Mouse (Mus musculus): ENCODE data around the gene Josd1. TPM values are rescaled to one million over a fixed set of nuclear protein-coding genes. Genes with fewer than 3 reads are reported as not detected.

Gene Josd1
- 10 to 100 TPM; 16.6 to 17.4 TPM for total RNA-seq (2021)
- long read RNA-seq, experiment 1, partial matches to known transcripts, result 0 of 10 reads
- long read RNA-seq, experiment 1, other reads (novel, unspliced or antisense), result 7 of 10 reads
- long read RNA-seq, experiment 2, transcript Josd1-201 (4 exons, 3,440 nt), result major isoform, 19 of 24 reads
- long read RNA-seq, experiment 2, partial matches to known transcripts, result 2 of 24 reads
- long read RNA-seq, experiment 2, other reads (novel, unspliced or antisense), result 3 of 24 reads

- peak; percentile 86 to 94 for DNase-seq (ENCODE audit: low spot score in 2 of 2)
These were observed at the start of gene Josd1 for GRCm38 (mm10) chr15:79687646-79688267. Josd1 (minus strand) TSS chr15:79687919.

- no peak for DNase-seq (ENCODE audit: low spot score in 2 of 2)
These were observed 46.6 kb upstream of the Josd1 start for GRCm38 (mm10) chr15:79734311-79734710.

DNA sequence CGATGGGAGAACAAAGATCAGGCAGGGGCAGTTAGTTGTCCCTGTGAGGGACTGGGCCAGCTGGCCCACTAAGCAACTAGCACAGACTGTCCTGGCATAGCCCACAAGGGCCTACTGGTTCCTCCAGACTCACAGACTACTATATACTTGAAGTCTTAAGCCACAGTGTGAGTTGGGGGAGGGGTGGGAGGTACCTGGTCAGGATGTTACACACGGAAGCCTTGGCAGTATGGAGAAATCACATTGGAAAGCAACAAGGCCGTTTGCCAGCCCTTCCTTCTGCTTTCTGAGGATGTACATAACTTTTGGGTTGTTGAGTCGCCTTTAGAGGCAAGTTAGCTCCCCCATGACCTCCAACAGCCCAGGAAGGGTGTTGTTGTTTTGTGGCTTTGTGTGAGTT is 45.9 kb upstream of the Josd1 start:
- no peak for DNase-seq (ENCODE audit: low spot score in 2 of 2)

GRCm38 (mm10) chr15:79733192-79733591 is 45.5 kb upstream of the Josd1 start:
- no peak for DNase-seq (ENCODE audit: low spot score in 2 of 2)

GRCm38 (mm10) chr15:79731554-79731953 is 43.8 kb upstream of the Josd1 start:
- no peak for DNase-seq (ENCODE audit: low spot score in 2 of 2)

GRCm38 (mm10) chr15:79728731-79729388 is 41.1 kb upstream of the Josd1 start:
- no peak for DNase-seq (ENCODE audit: low spot score in 2 of 2)

- DNase-seq (ENCODE audit: low spot score in 2 of 2), result no peak
These were observed 40.6 kb upstream of the Josd1 start for GRCm38 (mm10) chr15:79728311-79728710.

- no peak for DNase-seq (ENCODE audit: low spot score in 2 of 2)
These were observed 40.1 kb upstream of the Josd1 start for GRCm38 (mm10) chr15:79727840-79728239.

DNA sequence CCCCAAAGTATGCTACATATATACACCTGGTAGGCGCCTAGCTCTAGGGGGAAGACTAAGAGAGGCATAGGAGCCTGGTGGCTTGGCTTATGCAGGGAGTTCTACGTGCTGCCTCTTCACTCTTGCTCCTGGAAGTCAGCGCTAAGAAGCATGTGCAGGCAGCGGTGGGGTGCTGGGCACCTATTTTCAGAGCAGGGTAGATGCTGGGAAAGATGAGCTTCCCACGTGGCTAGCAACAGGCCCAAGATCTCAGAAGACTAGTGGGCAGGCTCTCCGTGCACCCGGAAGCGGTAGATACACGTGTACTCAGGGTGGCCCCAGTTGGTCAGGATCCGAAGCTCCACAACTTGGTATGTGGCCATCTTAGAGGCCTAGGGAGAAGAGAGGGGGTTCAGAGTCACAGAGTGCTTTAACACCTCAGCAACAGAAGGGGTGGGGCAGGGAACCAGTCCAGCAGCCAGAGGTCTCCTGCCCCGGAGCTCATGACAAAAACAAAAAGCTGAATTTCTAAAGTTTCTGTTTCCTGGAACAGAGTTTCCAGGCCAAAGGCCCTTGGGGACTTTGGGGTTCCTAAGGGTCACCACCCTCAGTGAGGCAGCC is 37.6 kb upstream of the Josd1 start:
- DNase-seq (ENCODE audit: low spot score in 2 of 2), result no peak

- DNase-seq (ENCODE audit: low spot score in 2 of 2), result no peak
These were observed 35.7 kb upstream of the Josd1 start for GRCm38 (mm10) chr15:79723439-79723838.

DNA sequence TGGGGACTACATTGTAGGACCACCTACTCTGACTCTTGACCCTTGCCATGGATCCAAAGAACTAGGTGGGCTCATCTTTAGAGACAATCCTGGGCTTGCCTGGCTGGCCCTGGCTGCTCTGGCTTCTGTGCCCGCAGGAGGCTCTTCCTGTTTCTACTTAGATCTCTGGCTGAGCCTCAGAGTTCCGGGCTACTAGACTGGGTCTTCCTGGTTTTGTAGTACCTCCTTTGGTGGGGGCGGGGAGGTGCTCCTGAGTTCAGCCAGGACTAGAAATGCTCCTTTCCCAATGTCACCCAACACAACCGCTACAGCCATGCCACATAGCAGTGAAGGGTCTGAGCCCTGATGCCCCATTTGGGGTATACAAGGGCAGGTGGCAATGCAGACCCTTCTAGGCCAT is 33.1 kb upstream of the Josd1 start:
- no peak for DNase-seq (ENCODE audit: low spot score in 2 of 2)

DNA sequence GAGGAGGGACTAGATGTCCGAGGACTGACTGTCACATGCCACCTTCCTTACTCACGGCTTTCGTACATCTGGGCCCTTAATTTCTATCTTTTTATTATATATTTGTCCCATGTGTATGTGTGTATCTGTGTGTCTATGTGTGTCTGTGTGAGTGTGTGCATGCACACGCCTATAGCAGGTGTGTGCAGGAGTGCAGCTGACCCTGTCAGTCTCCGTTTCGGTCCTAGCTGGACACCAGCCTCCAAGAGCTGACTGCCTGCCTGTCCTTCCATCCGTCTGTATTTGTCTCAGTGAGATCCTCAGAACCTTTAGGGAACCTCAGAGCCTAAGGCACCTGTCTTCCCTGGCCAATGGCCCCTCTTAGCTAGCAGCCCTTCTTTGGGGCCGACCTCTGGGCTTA is 32.5 kb upstream of the Josd1 start:
- no peak for DNase-seq (ENCODE audit: low spot score in 2 of 2)

GRCm38 (mm10) chr15:79716710-79717109 is 29.0 kb upstream of the Josd1 start:
- DNase-seq (ENCODE audit: low spot score in 2 of 2), result no peak

DNA sequence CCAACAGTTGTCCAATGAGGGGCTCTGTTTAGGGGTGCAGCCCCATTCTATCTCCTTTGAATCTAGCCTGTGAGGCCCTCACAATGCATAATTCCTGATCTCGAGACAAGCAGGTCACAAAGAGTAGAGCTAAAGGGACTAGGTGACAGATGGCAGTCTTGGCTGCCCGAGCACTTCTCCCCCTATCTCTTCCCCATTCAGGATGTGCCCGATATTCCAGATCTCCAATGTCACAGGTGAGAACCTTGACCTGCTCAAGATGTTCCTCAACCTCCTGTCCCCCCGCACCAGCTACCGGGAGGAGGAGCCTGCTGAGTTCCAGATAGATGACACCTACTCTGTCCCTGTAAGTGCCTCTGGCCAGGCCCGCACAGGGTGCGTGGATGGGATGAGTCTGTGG is 27.9 kb upstream of the Josd1 start:
- no peak for DNase-seq (ENCODE audit: low spot score in 2 of 2)

DNA sequence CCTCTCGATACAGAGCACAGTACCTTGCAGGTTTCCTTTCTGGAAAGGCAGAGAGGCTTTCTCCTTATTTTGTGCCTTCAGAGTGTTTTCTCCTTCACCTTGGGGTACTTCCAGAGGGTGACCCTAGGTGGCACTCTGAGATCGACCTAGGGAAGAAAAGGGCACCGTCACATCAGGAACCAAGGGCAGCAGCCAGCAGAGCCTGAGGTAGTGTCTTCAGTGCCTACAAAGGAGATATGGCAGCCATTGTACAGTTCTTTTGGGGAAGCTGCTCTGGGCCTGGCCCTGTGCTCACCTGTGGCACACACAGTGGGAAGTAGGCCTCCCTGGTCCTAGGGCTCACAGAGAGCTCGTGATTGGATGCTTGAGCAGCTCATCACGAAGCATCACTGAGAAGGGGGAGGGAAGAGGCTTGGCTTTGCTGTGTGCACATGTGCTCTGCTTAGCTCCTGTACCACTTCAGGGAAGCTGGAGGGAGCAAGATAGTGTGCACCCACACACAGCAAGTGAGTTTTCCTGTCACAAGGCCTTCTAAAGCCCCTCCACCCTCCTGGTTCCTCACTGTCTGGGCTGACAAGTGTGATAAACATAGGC is 20.6 kb upstream of the Josd1 start:
- no peak for DNase-seq (ENCODE audit: low spot score in 2 of 2)

DNA sequence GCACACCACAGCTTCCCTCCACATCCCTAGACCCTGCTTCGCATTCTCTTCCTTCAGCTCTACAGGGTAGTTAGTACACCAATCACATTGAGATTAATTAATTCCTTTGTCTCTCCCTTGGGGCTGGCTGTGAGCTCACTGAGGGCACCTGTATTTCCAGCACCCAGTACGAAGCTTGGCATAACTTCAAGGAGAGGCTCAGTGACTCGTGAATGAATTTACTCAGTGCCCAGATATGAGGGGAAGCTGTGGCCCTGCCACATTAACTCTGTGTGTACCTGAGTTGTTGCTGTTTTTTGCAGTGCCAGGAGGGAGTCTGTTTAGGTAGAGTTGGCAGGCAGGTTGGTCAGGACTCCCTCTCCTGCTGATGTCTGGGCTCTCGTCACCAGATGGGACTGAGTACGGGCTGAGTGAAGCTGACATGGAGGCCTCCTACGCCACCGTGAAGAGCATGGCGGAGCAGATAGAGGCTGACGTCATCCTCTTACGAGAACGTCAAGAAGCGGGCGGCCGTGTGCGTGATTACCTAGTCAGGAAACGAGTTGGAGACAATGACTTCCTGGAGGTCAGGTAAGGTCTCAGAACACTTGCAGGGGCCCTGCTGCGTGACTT is 19.0 kb upstream of the Josd1 start:
- DNase-seq (ENCODE audit: low spot score in 2 of 2), result no peak

GRCm38 (mm10) chr15:79697558-79698187 is 10.0 kb upstream of the Josd1 start:
- no peak for DNase-seq (ENCODE audit: low spot score in 2 of 2)

DNA sequence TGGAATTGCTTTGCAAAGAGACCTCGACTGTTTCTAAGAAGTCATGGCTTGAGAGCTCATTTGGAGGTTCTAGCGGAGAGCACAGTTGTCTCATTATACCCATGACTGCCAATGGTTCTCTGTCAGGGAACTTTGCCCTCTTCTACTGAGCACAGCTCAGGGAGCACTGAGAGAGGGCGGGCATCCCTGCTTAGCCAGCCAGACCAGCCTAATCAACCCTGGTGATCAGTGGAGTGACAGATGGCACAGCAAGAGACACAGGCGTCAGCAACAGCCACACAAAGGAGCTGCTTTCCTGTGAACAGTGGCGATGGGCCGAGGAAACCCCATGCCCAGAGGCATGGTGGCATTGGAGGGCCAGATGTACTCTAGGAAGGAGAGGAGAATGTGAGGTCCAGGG is 9.3 kb upstream of the Josd1 start:
- DNase-seq (ENCODE audit: low spot score in 2 of 2), result no peak

DNA sequence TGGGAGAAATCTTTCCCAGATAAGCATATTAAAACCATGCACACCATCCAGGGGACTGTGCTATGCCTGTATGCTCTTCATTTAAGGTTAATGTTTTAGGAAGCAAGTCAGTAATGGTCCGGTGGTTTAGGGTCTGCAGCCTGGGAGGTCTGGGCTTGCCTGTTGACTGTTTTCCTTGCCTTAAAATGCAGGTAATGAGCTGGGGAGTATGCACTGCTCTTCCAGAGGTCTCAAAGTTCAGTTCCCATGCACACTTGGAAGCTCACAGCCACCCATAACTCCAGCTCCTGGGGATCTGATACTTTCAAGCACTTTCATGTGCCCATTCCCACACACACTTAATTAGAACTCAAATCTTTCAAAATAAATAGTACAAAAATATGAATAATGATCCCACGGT is 8.8 kb upstream of the Josd1 start:
- DNase-seq (ENCODE audit: low spot score in 2 of 2), result no peak

- DNase-seq (ENCODE audit: low spot score in 2 of 2), result no peak
These were observed 7.8 kb upstream of the Josd1 start for GRCm38 (mm10) chr15:79695516-79695915.

DNA sequence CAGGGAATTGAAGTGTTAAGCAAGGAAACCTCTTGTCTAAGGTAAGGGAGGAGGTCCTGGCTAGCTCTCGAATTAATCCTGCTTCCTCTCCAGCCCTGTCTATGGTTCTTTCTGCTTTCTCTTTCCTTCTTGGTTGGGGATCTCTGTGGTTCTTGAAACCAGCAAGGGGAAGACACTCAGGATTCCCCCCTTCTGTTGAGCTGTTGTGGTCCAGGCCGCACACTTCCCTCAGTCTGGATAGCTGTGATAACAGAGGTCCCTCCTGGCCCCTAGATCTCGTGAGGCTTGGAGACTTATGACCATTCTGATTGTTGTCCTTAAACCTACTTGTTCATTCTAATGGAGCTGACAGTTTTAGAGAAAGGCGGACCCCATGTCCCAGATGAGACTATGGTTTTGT is 6.8 kb upstream of the Josd1 start:
- DNase-seq (ENCODE audit: low spot score in 2 of 2), result no peak

Measured in gastrocnemius, postnatal 4 days (tissue).